Mouse (Mus musculus): ENCODE measurements around the gene Gm15155.

- no peak for TF ChIP-seq CTCF (IDR thresholded peaks at IDR 0.05; ENCODE audit: low read depth)
- no peak for TF ChIP-seq EP300 (IDR thresholded peaks at IDR 0.05; ENCODE audit: low read depth)
These were observed 1.2 kb downstream of the Gm15155 start for GRCm38 (mm10) chrX:155625671-155626196.
